Comparison of ENCODE assay signal across 26 mouse cellular contexts in genomic region chr1:155747011-155747410, GRCm38 (mm10). TPM values are rescaled to one million over a fixed set of nuclear protein-coding genes. Genes with fewer than 3 reads are reported as not detected.
"Had no signal": no experiment of that assay in that cellular context is flagged by ENCODE, and none has a peak within 500 bp of the region (broad histone marks: within the 10 kb centered on the region; RNA-seq: fewer than 3 reads in every experiment).

No protein-coding gene starts in this region.

- H3K27ac ChIP-seq: kidney, postnatal 0 days; layer of hippocampus, adult 2 months; limb, embryonic 12.5 days; limb, embryonic 15.5 days; liver, embryonic 14.5 days; macrophage; stomach, embryonic 15.5 days had no signal

- H3K9me3 ChIP-seq: limb, embryonic 12.5 days; limb, embryonic 15.5 days; stomach, embryonic 15.5 days had no signal

- H3K4me2 ChIP-seq: limb, embryonic 12.5 days; limb, embryonic 15.5 days; liver, embryonic 11.5 days; lung, embryonic 14.5 days; stomach, embryonic 15.5 days had no signal

- H3K9ac ChIP-seq: limb, embryonic 12.5 days; limb, embryonic 15.5 days; liver, embryonic 14.5 days; liver, postnatal 0 days; lung, embryonic 14.5 days; stomach, embryonic 15.5 days had no signal

- H3K4me3 ChIP-seq: layer of hippocampus, adult 2 months; limb, embryonic 12.5 days; limb, embryonic 15.5 days; stomach, embryonic 15.5 days had no signal

- ATAC-seq: intestine, postnatal 0 days; liver, postnatal 0 days; lung, postnatal 0 days had no signal

- H3K36me3 ChIP-seq: limb, embryonic 12.5 days; limb, embryonic 15.5 days; stomach, embryonic 15.5 days had no signal

- DNase-seq: kidney, adult 2 months; kidney, postnatal 25 days; layer of hippocampus, adult 9-11 months; left cerebral cortex, postnatal 4 days; liver, postnatal 0 days; lung, embryonic 14.5 days; midbrain, embryonic 14.5 days; right cerebral cortex, adult 18-20 months; right cerebral cortex, postnatal 25 days; spleen, adult 18-20 months; thymus, postnatal 25 days had no signal

RNA-seq across cellular contexts. Expression of gene Lhx4, which starts 4.5 kb away (rescaled TPM):
- total RNA-seq: layer of hippocampus, adult 2 months; left cerebral cortex, adult 8-10 months; left cerebral cortex, postnatal 14 days; megakaryocyte, adult 5-6 weeks had no signal
- polyA plus RNA-seq: kidney, adult 2 months; kidney, postnatal 0 days; large intestine, adult 2 months; limb, embryonic 12.5 days; liver, embryonic 11.5 days; liver, embryonic 14.5 days; liver, postnatal 0 days; lung, postnatal 0 days; macrophage; urinary bladder, adult 2 months had no signal
